Mouse (Mus musculus) kidney, adult 9 months (tissue): ENCODE results near the gene Eif4b.

Experiments
- DNase-seq: peaks from one replicate; pipeline ENCODE4 v3.0.0; 2022

Eif4b gene

DNA sequence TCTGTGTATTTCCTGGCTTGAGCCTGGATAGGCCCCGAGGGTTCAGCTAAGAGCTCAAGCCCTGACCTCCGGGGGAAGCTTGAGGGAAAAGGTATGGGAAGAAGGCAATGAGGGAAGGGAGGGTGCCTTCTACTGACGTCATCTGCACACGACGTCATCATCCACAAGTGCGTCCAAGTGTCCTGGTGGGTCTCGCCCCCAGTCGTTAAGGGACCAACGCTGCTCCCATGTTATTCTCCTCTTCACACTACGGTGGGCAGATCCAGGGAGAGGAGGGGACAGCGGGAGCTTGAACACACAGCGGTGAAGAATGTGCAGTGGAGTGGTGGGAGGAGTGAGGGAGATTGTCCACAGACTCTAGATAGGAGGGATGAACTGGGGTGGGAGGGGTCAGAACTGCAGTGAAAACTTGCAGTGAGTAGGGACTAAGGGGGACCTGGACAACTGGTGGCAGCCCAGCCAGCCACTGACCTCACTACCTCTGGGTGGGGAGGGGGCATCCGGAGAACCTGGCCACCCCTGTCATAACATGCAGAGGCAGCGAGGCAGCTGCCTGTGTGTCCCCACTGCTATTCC lies 29.9 kb downstream of the Eif4b start:
- DNase-seq = peak; percentile 72

DNA sequence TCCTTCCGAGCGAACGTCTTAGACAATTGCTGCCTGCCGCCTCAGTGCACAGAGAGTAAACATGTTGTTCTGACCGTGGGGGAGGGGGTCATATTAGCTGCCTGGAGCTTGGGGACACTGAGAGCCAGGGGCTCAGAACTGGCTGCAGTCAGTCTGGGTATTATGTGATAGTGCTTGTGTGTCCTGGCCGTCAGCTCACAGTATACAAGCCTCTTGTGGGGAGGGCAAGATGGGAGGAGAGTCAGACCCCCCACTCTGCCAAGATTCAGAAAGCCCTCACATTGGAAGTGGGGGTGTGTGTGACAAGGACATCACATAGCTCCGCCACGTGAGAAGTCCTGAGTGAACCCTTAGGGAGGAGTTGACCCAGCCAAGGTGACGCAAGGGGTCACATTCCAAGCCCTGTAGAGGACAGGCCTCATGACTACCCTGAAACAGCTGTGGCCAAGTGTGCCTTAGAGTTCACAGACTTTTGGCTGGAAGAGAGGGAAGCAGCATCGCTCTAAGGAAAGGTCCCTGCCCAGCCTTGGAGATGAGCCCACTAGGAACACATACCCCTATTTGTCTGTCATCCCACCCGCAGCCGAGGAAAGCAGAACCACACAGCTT lies 30.5 kb downstream of the Eif4b start:
- peak; percentile 98 for DNase-seq

DNA sequence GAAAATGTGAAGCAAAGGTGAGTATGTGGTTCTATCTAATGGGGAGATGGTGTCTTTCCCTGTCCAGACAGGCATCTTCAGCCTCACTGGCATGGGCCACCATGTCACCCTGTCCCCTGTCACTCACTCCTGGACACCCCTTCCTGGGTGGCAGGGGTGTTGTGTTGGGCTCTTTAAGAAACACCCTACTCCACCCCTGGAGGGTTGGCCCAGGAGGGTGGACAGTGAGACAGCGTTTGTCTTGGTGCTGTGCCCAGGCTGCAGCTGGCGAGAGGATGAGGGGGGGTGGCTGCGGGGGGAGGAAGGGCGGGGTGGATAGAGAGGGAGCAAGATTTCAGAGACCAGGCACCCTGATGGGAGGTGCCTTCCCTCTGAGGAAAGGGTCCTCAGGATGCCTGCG lies 31.8 kb downstream of the Eif4b start:
- peak; percentile 84 for DNase-seq

DNA sequence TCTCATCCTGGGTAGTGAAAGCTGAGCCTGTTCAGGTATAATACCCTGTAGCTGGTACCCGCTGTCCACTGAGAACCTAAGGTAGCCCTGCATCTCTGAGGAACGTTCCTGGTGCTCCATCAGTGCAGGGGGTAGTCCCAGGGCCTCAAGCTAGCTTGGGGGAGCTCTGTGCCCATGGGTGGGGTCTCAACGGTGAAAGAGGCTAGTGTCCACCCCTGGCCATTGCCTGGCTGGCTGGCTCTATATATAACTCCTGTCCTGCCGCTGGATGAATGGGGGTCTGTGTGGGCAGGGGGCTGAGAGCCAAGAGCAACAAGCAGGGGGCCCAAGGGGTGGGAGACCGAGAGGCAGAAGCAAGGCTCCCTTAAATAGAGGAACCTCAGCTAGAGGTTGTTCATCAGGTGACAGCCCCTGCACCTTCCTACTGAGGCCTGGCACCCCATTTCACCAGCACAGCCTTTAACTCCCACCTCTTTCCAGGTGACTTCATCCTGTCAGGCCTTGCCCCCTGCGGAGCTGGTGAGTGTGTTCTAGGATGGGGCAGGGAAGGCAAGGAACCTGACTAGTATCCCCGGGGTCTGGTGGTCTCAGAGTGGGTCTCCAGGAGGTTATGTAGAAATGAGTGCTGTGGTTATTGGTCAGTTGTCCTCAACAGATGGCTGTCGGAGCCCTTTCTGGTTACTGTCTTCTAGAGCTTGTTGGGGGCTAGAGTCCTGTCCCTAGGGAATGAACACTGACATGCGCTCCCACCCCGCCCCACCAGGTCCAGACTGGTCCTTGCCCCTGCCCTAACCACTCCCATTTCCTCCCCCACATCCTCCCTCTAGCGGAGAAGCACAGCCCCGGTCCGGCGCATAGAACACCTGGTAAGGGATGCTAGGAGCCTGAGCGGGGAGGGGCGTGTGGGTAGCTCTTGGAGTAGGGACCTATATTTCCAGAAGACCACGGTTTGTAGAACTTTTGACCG lies 32.5 kb downstream of the Eif4b start:
- DNase-seq = no peak

DNA sequence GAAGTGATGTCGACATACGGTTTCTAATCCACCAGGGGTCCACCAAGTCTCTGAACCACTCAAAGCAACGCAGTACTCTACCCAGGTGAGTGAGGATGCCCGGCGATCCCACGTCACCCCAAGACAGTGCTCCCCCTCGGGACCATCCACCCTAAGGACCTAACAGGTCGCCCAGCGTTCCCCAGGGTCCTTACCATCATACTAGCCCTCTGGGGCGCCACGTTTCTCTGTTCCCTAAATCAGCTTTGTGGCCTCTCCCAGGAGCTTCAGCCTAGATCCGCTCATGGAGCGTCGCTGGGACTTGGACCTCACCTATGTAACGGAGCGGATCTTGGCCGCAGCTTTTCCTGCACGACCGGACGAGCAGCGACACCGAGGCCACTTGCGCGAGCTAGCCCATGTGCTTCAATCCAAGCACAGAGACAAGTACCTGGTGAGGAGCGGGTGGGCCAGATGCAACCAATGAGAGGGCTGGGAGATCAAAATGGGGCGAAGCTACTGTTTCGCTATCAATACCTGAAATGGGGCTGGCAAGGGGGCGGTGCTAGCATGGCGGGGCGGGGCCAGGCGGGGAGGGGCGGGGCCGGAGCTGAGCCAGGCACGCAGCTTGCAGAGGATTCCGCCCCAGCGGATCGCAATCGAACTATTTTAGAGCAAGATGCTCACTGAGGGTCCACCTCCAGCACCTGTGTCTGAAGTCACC lies 33.3 kb downstream of the Eif4b start:
- no peak for DNase-seq

DNA sequence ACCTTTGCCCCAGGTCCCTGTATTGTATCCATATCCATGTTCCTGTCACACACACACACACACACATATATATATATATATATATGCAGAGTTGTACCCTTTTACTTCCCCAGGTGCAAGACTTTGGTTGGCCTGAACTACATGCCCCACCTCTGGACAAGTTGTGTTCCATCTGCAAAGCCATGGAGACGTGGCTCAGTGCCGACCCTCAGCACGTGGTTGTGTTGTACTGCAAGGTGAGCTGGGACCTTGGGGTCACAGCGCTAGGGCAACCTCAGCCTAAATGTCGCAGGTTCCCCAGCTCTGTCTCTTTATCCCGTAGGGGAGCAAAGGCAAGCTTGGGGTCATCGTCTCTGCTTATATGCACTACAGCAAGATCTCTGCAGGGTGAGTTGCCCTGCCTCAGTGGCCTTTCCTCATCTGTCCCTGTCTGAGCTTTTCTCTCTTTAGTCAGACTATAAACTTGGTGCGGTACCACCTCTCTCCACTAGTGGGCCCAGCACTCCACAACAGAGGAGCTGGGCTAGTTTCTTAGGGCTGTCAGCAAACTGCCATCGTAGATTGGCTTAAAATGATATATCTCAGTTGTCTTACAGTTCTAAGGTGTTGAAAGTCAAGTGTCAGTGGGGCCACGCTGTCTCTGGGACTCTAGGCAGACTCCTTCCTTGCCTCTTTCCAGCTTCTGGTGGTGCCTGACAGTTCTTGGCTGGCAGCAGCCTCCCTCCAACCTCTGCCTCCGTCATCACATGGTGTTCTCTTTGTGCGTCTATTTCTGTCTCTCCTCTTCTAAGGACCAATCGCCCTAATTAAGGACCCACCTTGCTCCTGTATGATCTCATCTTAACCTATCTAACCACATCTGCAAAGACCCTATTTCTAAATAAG lies 34.4 kb downstream of the Eif4b start:
- DNase-seq = peak; percentile 77

DNA sequence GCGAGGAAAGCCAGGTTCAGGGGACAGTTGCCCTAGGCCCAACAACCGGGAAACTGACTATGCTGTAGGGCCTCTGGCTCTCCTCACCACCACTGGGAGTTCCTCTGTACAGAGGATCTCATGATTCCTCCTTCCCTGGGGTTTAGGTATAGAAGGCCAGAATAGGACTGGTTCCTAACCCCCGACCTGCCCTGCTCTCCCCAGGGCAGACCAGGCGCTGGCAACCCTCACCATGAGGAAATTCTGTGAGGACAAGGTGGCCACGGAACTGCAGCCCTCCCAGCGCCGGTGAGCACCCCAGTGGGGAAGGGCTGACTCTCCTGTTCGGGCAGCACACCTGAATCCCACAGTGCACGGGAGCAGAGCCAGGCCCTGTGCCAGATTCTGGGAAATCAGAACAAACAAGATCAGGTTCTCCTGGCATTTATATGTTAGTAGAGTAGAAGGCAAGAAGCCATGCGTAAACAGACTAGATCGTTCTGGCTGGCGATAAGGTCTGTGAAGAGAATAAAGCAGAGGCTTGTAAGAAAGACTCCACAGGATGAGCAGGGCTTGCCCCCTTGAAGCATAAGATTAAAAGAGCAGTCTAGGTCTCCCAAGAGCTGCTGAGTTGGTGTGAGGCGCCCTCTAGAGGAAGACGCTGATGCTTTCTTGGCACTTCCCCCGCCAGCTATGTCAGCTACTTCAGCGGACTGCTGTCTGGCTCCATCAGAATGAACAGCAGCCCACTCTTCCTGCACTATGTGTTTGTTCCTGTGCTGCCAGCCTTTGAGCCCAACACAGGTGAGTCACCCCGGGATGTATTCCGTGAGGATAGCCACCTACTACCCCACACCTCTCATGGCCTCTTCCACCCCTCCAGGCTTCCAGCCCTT lies 35.3 kb downstream of the Eif4b start:
- DNase-seq = peak; percentile 87

DNA sequence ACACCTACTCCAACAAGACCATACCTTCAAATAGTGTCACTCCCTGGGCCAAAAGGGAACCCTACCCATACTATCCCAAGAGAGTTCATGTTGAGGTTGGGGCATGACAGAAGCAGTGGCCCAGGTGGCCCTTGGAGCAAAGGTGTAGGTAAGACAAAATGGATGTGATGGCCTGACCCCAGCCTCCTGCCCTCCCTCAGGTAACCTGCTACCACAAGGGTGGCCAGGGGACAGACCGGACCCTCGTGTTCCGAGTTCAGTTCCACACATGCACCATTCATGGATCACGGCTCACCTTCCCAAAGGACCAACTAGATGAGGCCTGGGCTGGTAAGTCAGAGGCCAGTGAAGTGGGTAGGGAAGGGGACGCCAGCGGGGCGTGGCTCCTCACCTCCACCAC lies 36.7 kb downstream of the Eif4b start:
- DNase-seq = no peak

DNA sequence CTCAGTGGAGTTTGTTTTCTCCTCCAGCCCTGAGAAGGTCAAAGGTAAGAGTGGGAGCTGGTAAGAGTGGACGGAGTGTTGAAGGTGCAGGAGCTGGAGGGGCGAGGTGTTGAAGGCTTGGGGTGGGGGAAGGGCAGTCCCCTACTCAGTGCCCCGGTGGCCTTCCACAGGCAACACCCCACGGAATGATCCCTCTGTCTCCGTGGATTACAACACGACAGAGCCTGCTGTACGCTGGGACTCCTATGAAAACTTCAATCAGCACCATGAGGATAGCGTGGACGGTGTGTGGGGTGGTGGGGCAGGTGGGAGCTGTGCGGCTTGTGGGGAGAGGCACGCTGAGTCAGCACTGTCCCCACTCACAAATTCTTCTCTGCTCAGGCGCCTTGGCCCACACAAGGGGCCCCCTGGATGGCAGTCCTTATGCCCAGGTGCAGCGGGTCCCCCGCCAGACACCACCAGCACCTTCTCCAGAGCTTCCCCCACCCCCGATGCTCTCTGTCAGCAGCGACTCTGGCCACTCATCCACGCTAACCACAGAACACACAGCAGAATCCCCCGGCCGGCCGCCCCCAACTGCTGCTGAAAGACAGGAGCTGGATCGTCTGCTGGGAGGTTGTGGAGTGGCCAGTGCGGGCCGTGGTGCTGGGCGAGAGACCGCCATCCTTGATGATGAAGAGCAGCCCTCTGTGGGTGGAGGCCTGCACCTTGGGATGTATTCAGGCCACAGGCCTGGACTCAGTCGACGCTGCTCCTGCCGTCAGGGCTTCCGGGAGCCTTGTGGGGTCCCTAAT lies 37.3 kb downstream of the Eif4b start:
- DNase-seq = peak; percentile 17

DNA sequence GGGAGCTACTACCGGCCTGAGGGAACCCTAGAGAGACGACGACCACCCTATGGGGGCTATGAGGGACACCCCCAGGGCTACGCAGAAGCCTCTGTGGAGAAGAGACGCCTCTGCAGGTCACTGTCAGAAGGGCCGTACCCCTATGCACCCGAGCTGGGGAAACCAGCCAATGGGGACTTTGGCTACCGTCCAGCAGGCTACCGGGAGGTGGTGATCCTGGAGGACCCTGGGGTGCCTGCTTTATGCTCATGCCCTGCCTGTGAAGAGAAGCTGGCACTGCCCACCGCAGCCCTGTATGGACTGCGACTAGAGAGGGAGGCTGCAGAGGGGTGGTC lies 37.9 kb downstream of the Eif4b start:
- DNase-seq = no peak

DNA sequence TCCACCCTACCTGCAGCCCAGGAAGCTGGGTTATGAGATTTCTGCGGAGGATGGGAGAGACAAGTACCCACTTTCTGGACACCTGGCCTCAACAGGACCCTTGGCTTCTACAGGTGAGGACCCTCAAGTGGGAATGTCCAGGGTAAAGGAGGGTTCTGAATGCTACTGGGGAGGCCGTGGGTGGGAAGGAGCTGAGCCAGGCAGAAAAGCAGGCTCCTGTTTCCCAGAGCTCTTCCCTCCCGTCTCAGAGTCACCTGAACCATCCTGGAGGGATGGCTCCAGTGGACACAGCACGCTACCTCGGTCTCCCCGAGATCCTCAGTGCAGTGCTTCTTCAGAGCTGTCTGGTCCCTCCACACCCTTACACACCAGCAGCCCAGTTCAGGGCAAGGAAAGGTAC lies 38.6 kb downstream of the Eif4b start:
- no peak for DNase-seq

DNA sequence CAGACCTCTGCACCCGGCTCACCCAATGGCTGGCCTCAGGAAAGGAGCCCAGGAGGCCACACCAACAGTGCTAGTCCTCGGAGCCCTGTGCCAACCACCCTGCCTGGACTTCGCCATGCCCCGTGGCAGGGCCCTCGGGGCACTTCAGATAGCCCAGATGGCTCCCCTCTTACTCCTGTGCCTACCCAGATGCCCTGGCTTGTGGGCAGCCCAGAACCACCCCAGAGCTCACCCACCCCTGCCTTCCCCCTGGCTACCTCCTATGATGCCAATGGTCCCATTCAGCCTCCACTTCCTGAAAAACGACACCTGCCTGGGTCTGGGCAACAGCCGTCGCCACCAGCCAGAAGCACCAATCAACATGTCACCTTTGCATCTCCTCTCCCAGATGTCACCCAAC lies 39.3 kb downstream of the Eif4b start:
- no peak for DNase-seq

DNA sequence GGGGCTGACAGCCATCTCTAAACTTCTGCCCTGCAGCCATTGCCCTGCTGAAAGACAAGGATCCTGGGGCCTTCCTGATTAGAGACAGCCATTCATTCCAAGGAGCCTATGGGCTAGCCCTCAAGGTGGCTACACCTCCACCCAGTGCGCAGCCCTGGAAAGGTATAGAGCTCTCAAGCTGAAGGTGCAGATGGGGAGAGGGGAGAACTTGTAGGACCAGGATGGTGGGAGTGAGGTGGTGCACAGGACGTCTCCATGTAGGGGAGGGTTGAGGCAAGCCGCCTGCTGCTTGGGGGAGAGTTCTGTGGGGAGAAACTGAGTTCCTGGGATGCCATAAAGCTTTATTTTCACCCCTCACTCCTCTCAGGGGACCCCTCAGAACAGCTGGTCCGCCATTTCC lies 40.1 kb downstream of the Eif4b start:
- DNase-seq = no peak

DNA sequence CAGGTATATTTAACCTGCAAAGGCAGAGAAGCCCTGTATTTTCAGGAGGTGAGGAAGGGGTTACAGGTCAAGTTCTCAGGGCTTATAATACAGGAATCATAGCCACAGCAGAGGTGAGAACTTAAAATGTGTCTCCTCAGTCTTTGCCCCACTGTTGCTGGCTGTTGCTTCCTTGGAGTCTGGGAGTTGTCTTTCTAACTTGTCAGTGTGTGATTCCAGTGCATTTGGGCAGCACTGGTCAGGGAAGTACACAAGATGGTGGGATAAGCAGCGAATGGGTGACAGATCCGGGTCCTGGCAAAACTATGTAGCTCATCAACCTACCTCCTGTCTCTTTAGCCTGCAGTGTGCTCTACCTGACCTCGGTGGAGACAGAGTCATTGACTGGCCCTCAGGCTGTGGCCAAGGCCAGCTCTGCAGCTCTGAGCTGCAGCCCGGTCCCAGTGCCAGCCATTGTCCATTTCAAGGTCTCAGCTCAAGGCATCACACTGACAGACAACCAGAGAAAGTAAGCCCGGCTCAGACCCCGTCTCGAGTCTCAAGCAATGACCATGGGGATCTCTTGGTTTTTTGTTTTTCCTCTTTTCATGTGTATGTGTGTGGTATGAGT lies 41.2 kb downstream of the Eif4b start:
- no peak for DNase-seq

DNA sequence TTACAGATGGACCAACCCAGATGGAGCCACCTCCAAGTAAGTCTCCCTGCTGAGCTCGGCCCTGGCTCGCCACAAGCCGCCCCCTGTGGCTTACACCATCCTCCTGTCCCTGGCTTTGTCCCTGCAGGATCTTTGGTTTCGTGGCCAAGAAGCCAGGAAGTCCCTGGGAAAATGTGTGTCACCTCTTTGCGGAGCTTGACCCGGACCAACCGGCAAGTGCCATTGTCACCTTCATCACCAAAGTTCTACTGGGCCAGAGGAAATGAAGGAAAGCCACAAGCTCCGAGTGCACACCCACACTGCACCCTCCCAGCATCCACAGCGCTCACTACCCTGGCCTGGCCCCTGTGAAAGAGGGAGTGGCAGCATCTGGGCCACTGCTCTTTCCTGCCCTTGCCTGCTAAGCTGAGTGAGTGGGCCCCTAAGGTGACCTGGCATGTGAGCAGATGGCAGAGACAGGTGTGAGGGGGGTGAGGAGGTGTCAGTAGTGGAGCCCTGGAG lies 42.2 kb downstream of the Eif4b start:
- no peak for DNase-seq

DNA sequence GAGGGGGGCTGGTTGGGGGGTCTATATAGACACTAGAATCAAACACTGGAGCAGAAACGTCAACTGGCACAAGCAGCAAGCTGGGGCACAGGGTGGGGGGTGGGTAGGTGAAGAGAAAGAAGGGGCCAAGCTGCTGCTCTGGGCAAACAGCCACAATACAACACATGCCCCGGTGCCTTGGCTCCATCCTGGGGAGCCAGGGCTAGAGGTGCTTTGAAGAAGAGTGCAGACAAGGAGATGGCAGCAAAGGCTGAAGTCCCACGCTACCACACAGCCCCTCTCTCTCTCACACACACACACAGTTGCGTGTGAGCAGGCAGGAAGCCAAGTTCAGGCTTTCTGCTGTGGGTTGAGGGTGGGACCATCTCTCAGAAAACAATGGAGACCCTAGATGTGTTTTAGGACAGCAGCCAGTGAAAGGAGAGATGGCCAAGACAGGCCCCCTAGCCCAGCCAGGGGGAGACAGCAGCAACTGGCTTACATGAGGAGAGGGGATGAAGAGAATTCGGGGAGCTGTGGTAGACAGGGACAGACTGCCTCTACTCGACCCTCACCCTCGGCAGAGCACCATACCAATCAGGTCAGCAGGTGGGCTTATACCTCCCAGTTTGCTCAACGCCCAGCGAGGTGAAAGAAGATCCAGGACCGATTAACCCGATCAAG lies 43.3 kb downstream of the Eif4b start:
- DNase-seq = no peak

DNA sequence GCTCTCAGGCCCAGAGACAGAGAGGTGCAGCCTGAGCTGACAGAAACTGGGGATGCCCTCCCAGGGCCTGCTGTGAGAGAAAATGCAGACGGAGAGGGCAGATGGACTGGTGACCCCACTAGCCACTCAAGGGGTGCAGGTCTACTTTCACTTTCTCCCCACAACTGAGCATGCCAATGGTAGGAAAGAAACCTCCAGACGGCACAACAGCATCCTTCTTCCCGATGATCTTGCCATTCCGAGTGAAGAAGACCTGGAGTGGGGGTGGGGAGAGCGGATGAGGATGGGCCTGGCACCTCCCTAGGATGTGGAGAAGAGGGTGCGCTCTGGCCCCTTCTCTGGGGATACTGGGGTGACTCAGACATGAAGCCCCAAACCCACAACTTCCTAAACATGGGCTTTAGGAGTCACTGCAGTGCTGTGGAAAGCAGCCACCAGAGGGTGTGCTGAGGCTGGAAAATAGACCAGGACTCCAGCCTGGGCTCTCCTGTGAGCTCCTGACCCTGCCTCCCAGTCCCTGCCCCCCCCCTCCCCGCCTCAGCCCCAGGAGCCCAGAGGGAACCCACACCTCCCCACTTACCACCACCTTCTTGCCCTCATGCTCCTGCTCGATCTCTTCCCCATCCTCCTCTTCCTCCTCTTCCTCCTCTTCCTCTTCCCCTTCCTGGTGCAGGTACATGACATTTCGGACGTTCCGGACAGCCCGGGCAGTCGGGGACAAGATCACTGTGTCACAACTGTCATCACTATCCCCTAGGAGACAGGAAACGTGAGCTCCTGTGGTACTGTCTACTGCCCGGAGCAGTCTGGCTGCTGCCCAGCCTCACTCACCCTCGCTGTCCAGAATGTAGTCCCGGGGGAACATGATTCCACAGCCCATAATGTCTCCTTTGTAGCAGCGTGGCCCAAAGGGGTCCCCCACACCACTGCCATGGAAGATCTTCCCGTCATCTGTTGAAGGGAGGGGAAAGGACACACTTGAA lies 44.2 kb downstream of the Eif4b start:
- no peak for DNase-seq

DNA sequence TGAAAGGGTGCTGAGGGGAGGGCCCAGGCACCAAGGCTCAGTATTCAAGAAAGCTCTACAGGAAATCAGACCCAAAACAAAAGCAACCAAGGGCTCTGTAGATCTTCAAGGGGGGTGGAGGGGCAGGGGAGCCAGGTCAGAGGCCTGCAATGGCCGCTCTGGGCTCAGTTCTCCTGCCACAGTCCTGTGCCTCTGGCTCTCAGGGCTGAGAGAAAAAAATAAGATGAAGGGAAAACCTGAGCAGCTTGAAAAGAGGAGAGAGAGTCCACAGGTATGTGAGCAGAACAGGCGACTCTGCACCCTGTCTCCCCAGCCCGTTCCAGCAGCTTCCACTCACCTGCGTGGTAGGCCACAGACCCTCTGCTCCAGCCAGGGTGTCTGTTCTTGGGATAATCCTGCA lies 45.0 kb downstream of the Eif4b start:
- no peak for DNase-seq
